Mouse (Mus musculus) ZHBTc4 (cell line): Measurements from ENCODE around the gene Smad3.

ENCODE experiments used
- DNase-seq: peaks from one replicate; pipeline ENCODE4 v3.0.0-alpha.2; 2011; ENCODE audit warnings: low read depth, low spot score

The Smad3 gene

GRCm38 (mm10) chr9:63772452-63772851 is 14.7 kb upstream of the Smad3 start:
- DNase-seq, result no peak

DNA sequence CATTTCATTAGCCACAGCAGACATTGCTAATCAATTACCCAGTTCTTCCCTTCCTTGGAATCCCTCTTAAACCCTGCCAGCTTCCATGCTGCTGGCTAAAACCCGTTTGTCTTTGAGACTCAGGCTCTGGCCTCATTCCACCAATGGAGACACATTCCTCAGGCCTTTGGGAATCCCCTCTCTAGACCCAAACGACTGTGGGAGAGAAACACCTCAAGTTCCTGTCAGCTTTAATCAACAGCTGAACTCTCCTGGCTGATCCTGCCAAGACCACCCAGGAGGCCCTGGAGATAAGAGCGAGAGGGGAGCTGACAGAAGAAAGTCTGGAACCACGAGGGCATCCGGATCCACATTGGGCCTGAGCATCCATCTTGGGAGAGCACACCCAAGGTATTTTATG is 13.9 kb upstream of the Smad3 start:
- DNase-seq, result no peak

GRCm38 (mm10) chr9:63761367-63762094 is 3.7 kb upstream of the Smad3 start:
- peak; percentile 44 for DNase-seq

- no peak for DNase-seq
These were observed 3.0 kb upstream of the Smad3 start for GRCm38 (mm10) chr9:63760783-63761182.

- DNase-seq, result no peak
These were observed 2.4 kb upstream of the Smad3 start for GRCm38 (mm10) chr9:63759973-63760722.

- DNase-seq, result peak; percentile 74
These were observed 1.0 kb upstream of the Smad3 start for GRCm38 (mm10) chr9:63758641-63759391.

DNA sequence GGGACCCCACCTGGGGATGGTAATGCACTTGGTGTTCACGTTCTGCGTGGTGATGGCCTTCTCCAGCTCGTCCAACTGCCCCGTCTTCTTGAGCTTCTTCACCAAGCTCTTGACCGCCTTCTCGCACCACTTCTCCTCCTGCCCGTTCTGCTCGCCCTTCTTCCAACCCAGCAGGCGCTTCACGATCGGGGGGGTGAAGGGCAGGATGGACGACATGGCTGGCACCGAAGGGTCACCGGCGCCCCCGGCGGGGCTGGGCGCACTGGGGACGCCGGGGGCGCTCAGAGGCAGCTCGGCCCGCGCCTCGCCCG is 377 bp downstream of the Smad3 start:
- no peak for DNase-seq

GRCm38 (mm10) chr9:63756581-63757461 is 973 bp downstream of the Smad3 start:
- peak; percentile 41 for DNase-seq

DNA sequence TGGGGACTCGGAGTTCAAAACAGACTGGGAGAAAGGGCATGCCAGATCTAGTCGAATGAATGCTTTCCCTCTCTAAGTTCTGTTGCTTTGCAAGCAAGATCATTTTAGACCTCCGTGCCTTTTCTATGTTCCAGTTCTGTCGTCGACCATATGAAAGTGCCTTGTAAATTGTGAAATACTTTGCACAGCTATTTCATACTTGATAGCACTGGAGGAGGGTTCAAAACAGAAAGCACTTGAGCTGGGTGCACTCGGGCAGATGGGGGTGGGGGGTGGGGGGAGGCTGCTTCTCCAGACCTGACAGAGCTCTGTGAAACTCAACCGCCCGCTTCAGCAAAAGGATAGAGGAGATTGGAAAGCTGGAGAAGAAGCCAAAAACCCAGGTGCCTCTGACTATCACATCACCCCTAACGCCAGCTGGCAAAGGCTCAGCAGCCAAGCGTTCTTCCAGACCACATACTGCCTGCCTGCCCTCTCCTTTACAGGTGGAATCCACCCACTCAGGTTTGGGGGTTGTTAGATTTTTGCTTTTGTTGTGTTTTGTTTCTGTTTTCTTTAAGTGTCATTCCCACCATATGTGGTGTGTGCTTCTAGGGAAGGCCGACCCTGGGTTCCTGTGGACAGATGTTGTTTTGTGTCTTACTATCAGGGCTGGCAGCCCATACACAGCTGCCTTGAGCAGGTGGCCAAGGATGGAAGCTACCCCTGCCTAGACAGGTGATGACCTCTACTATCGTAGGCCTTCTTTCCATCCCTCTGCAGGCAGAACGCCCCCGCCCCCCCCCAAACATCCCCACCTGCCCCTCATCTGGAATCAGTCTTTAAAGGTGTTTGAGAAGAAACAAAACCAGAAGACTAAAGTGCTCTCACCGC is 1.9 kb downstream of the Smad3 start:
- no peak for DNase-seq

DNA sequence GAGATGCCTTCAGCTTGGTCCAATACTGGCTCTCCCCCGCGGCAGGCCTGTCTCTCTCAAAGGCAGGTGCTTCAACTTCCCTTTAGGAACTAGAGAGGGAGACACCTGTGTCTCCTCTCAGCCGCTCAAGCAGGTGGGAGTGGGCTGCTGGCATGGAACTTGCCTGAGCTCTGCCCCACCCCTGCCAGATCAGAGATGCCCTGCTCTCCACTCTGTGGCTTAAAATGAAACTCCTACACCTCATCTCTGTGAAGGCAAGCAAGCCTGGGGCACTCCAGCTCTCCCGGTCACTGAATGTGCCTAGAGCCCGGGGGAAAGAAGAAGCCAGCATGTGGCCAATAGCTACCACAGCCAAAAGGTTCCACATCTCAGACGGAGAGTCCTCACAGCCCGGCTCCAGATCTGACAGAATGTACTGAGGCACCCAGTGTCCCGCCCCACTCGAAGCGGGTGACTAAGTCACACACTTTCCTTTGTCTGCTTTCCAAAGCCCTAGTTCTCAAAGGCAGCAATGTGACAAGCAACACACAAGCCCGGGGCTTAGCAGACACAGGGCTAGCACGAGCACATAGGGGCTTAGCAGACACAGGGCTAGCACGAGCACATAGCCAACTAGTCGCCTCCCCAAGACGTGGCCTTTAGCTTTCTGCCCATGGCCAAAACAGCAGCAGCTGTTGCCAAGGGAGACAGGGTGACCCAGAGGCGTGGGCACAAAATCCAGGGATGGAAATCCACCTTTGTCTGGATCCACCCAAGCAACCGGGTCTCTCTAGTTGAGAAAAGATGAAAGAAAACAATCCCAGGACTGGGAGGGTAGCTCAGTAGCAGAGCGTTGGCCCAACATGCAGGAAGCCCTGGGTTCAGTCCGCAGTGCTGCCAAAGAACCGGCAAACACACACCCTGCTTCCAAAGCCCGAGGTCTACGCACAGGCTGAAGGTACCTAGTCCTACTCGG is 3.0 kb downstream of the Smad3 start:
- DNase-seq, result no peak

DNA sequence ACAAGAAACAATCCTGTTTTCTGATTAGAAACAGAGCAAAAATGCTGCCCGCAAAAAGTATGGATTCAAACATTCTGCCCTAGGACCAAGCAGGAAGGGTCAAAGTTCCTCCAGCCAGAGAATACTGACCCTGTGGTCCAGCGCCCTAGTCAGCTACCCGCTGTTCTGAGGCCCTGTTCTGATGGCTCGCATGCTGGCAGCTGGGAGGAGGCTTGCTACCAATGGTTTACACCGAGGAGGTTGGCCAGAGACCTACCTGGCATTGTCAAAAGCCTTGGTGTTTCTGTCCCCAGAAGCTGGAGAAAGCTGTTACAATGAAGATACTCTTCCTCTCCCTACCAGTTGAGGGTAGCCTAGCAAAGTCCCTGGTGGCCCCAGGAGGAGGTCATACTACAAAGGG is 3.8 kb downstream of the Smad3 start:
- DNase-seq, result no peak

- no peak for DNase-seq
These were observed 4.4 kb downstream of the Smad3 start for GRCm38 (mm10) chr9:63753359-63753758.

GRCm38 (mm10) chr9:63752576-63752975 is 5.2 kb downstream of the Smad3 start:
- no peak for DNase-seq

DNA sequence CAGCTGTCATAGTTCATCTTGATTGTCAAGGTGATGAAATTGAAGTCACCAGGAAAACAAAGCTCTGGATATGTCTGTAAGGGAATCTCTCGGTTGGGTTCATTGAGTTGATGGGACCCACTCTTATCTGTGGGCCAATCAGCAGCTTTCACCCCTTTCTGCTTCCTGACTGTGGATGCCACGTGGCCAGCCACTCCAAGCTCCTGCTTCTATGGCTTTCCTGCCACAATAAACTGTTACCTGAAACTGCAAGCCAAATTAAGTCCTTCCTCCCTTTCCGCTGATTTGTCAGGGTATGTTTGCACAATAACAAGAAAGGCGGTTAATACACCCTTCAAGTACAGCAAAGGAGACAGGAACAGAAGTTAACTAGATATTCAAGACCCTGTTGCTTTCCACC is 6.5 kb downstream of the Smad3 start:
- no peak for DNase-seq

GRCm38 (mm10) chr9:63750360-63750974 is 7.3 kb downstream of the Smad3 start:
- no peak for DNase-seq

DNA sequence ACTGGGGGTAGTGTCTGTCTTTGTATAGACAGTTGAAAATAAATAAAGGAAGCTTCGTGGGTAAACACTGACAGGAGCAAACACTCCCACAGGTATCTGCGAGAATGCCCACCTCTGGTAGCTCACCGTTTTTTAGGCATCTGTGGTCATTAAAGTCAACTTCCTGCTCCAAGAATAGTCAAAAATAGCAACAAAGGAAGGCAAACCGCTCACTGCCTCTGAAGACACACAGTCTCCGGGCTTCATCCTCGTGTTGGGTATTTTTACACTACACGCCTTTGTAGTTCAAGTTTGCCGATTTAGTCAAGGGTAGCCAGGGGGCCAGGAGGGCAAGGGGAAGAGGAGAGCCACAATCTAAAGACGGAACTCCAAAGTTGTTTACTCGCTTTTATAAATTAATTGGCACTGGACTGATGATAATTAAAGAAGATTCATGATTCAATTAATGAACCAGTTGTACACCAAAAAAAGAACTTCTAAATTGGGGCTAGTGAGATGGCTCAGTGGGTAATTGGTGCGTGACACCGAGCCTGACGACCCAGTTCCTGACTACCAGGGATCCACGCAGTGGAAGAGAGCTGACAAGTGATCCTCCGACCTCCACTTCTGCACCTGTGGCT is 8.4 kb downstream of the Smad3 start:
- no peak for DNase-seq

- DNase-seq, result no peak
These were observed 10.0 kb downstream of the Smad3 start for GRCm38 (mm10) chr9:63747645-63748295.

DNA sequence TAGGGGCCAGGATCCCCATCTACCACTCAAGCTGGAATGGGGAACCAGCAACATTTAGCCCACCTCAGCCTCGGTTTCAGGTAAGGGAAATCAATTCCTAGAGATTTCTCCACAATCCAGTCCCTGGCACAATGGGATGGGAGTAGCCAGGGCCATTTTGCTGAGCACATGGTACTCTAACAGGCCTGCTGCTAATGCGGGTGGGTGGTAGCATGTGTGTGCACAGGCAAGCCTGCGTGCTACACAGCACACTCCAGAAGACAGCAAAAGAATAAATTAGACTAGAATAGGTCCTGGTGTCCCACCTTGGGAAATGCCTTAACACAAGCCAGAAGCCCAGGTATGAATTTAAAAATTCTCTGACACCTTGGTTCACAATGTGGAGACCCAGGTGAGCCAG is 10.8 kb downstream of the Smad3 start:
- no peak for DNase-seq
